Mouse (Mus musculus): ENCODE results near the gene Ppm1m. TPM values are rescaled to one million over a fixed set of nuclear protein-coding genes. Genes with fewer than 3 reads are reported as not detected.

Ppm1m gene
- polyA plus RNA-seq, 1 experiment from 2014 or later, result 11.1 TPM

DNA sequence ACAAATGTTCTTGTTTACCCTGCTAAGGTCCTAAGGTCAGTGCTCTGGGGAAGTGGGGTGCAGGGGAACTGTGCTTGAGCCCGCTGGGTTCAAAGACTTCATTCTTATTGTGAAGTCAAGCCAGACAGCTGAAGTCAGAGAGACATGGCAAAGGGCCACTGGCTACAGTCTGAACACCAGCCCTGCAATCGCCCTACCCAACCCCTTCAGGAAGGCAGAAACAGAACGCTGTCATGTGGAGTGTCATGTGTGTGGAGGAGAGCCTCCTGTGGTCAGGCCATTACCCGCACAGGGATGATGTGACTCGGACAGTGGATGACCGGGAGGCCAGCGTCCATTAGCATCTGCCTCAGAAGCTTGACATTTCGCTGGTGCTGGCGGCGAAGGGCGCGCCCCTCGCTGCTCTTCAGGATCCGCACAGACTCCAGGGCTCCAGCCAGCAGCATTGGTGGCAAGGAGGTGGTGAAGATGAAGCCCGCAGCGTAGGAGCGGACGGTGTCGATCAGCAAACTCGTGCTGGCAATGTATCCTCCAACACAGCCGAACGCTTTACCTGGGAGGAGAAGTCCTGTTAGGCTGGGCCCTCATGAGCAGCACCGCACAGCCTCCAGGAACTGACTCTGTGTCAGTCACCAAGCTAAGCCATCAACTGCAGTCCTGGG lies 36.7 kb upstream of the Ppm1m start:
- ATAC-seq, result peak; percentile 62
- no peak overlapping the region for H3K4me3 ChIP-seq (ENCODE audit: low read depth, low read length)
- no peak for TF ChIP-seq EP300 (IDR thresholded peaks at IDR 0.05; ENCODE audit: low read depth)
- no peaks in the 10 kb centered on the region for H3K27me3 ChIP-seq (ENCODE audit: insufficient read depth, low read length)
- no peak overlapping the region for H3K4me2 ChIP-seq (ENCODE audit: low read depth, low read length)
- 0 out of 2 replicates have a peak overlapping the region, but pooled peaks have one; percentile 22 for H3K27ac ChIP-seq (ENCODE audit: low read depth)
- peaks cover 79% of the 10 kb centered on the region for H3K36me3 ChIP-seq (replicated peaks; ENCODE audit: insufficient read depth, low read length)
- no peaks in the 10 kb centered on the region for H3K9me3 ChIP-seq (ENCODE audit: low read length)
- H3K9ac ChIP-seq (replicated peaks), result no peak overlapping the region
- H3K4me1 ChIP-seq (ENCODE audit: insufficient read depth), result peaks cover 3% of the 10 kb centered on the region
- WGBS (ENCODE audit: insufficient replicate concordance), result 81% methylated on average over 23 of the region's 23 CpGs
- no peak for DNase-seq

GRCm38 (mm10) chr9:106235194-106235830 lies 35.8 kb upstream of the Ppm1m start:
- Histone ChIP-seq H3K9ac (replicated peaks) (peak overlapping the region; percentile 21; the same call in 1 of the 2 replicates), H3K27me3 (ENCODE audit: insufficient read depth, low read length) (no peaks in the 10 kb centered on the region), H3K36me3 (replicated peaks; ENCODE audit: insufficient read depth, low read length) (peaks cover 71% of the 10 kb centered on the region), H3K9me3 (ENCODE audit: low read length) (no peaks in the 10 kb centered on the region), H3K27ac (ENCODE audit: low read depth) (0 out of 2 replicates have a peak overlapping the region, but pooled peaks have one; percentile 11), H3K4me3 (ENCODE audit: low read depth, low read length) (no peak overlapping the region), H3K4me1 (ENCODE audit: insufficient read depth) (peaks cover 5% of the 10 kb centered on the region), H3K4me2 (ENCODE audit: low read depth, low read length) (no peak overlapping the region)
- ATAC-seq, result peak; percentile 83
- WGBS (ENCODE audit: insufficient replicate concordance), result 78% methylated on average over 23 of the region's 23 CpGs
- no peak for TF ChIP-seq CTCF (IDR thresholded peaks at IDR 0.05; ENCODE audit: low read depth)
- DNase-seq, result no peak

- ATAC-seq, result no peak
- Histone ChIP-seq H3K27me3 (ENCODE audit: insufficient read depth, low read length) (no peaks in the 10 kb centered on the region), H3K36me3 (replicated peaks; ENCODE audit: insufficient read depth, low read length) (peaks cover 60% of the 10 kb centered on the region), H3K9ac (replicated peaks) (no peak overlapping the region), H3K4me1 (ENCODE audit: insufficient read depth) (peaks cover 6% of the 10 kb centered on the region), H3K4me2 (ENCODE audit: low read depth, low read length) (no peak overlapping the region), H3K9me3 (ENCODE audit: low read length) (no peaks in the 10 kb centered on the region), H3K4me3 (ENCODE audit: low read depth, low read length) (no peak overlapping the region), H3K27ac (ENCODE audit: low read depth) (no peak overlapping the region)
- TF ChIP-seq EP300 (IDR thresholded peaks at IDR 0.05; ENCODE audit: low read depth) (no peak), CTCF (IDR thresholded peaks at IDR 0.05; ENCODE audit: low read depth) (no peak)
- no peak for DNase-seq
- 79% methylated on average over 6 of the region's 6 CpGs for WGBS (ENCODE audit: insufficient replicate concordance)
Observed at GRCm38 (mm10) chr9:106233953-106234352, 34.4 kb upstream of the Ppm1m start.

- Histone ChIP-seq H3K4me1 (ENCODE audit: insufficient read depth) (peaks cover 6% of the 10 kb centered on the region), H3K9me3 (ENCODE audit: low read length) (no peaks in the 10 kb centered on the region), H3K4me3 (ENCODE audit: low read depth, low read length) (no peak overlapping the region), H3K4me2 (ENCODE audit: low read depth, low read length) (no peak overlapping the region), H3K27me3 (ENCODE audit: insufficient read depth, low read length) (no peaks in the 10 kb centered on the region), H3K36me3 (replicated peaks; ENCODE audit: insufficient read depth, low read length) (peaks cover 50% of the 10 kb centered on the region), H3K27ac (ENCODE audit: low read depth) (no peak overlapping the region), H3K9ac (replicated peaks) (no peak overlapping the region)
- no peak for ATAC-seq
- DNase-seq, result no peak
- TF ChIP-seq CTCF (IDR thresholded peaks at IDR 0.05; ENCODE audit: low read depth) (no peak), EP300 (IDR thresholded peaks at IDR 0.05; ENCODE audit: low read depth) (no peak)
- 78% methylated on average over 3 of the region's 3 CpGs for WGBS (ENCODE audit: insufficient replicate concordance)
Observed at GRCm38 (mm10) chr9:106232956-106233355, 33.4 kb upstream of the Ppm1m start.

DNA sequence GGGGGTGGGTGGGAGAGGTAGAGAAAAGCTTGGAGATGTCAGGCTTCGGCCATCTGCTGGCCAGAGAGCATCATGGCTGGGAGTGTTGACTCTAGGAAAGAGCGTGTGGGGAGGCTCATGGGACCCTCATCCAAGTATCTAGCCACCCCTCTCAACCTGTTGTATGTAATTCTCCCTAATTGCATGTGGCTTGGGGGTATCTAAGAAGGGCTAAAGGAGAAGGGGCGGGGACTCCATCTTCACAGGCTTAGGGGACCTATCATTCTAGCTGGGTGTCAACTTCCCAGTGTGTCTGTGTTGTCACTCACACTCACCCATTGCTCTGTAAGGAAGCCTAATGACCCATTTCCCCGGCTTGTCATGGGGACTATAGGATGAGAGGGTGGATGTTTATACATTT lies 32.3 kb upstream of the Ppm1m start:
- no peak overlapping the region for H3K27ac ChIP-seq (ENCODE audit: low read depth)
- H3K9ac ChIP-seq (replicated peaks), result no peak overlapping the region
- no peak for DNase-seq
- H3K27me3 ChIP-seq (ENCODE audit: insufficient read depth, low read length), result no peaks in the 10 kb centered on the region
- ATAC-seq, result no peak
- TF ChIP-seq CTCF (IDR thresholded peaks at IDR 0.05; ENCODE audit: low read depth), result no peak
- no peak for TF ChIP-seq EP300 (IDR thresholded peaks at IDR 0.05; ENCODE audit: low read depth)
- WGBS (ENCODE audit: insufficient replicate concordance), result 71% methylated on average over 4 of the region's 4 CpGs
- no peaks in the 10 kb centered on the region for H3K9me3 ChIP-seq (ENCODE audit: low read length)
- H3K4me2 ChIP-seq (ENCODE audit: low read depth, low read length), result no peak overlapping the region
- peaks cover 6% of the 10 kb centered on the region for H3K4me1 ChIP-seq (ENCODE audit: insufficient read depth)
- H3K4me3 ChIP-seq (ENCODE audit: low read depth, low read length), result no peak overlapping the region
- peaks cover 39% of the 10 kb centered on the region for H3K36me3 ChIP-seq (replicated peaks; ENCODE audit: insufficient read depth, low read length)

DNA sequence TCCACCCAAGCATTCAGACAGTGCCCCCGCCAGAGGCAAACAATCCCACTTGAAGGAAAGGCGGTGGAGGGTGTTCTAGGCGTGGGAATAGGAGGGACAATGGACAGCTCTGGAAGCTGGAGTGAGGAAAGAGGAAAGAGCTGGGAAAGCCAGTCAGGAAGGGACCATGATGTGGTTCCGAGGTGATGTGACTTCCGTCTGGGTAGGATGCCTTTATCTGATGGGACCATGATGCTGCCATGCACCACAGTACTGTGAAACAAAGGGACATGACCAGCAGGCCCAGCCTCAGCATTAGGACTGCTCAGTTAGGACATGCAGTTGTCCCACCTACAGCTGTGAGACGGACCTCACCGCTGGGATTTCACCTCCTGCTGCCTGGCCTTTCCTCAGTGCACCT lies 31.7 kb upstream of the Ppm1m start:
- Histone ChIP-seq H3K36me3 (replicated peaks; ENCODE audit: insufficient read depth, low read length) (peaks cover 33% of the 10 kb centered on the region), H3K27ac (ENCODE audit: low read depth) (no peak overlapping the region), H3K27me3 (ENCODE audit: insufficient read depth, low read length) (peaks cover 2% of the 10 kb centered on the region; the same call in 1 of the 2 replicates), H3K4me1 (ENCODE audit: insufficient read depth) (peaks cover 5% of the 10 kb centered on the region), H3K9ac (replicated peaks) (no peak overlapping the region), H3K4me3 (ENCODE audit: low read depth, low read length) (no peak overlapping the region), H3K9me3 (ENCODE audit: low read length) (no peaks in the 10 kb centered on the region), H3K4me2 (ENCODE audit: low read depth, low read length) (no peak overlapping the region)
- DNase-seq, result no peak
- TF ChIP-seq CTCF (IDR thresholded peaks at IDR 0.05; ENCODE audit: low read depth), result no peak
- TF ChIP-seq EP300 (IDR thresholded peaks at IDR 0.05; ENCODE audit: low read depth), result no peak
- no peak for ATAC-seq
- WGBS (ENCODE audit: insufficient replicate concordance), result 60% methylated on average over 7 of the region's 7 CpGs

Data from liver, postnatal 0 days (tissue).